Mouse (Mus musculus) ES-E14 (cell line): ENCODE data around the gene Cfap73. TPM values are rescaled to one million over a fixed set of nuclear protein-coding genes. Genes with fewer than 3 reads are reported as not detected.
A peak's percentile ranks its signal among the peaks of the same experiment; 100 is the strongest.

Source experiments
- DNase-seq: peaks from one replicate; pipeline ENCODE4 v3.0.0-alpha.2; 2013; ENCODE audit warnings: low read depth, low spot score
- H3K27ac ChIP-seq: 2 replicates; pipeline ENCODE4 v1.5.1; 2012; ENCODE audit warnings: low read depth, mild to moderate bottlenecking, low read length, moderate library complexity, mixed read lengths; ENCODE audit not compliant: poor library complexity, insufficient read depth, severe bottlenecking
- H3K36me3 ChIP-seq: 2 replicates; pipeline ENCODE4 v1.6.1; 2012; ENCODE audit warnings: mild to moderate bottlenecking, low read length, moderate library complexity, mixed read lengths; ENCODE audit not compliant: control insufficient read depth, poor library complexity, insufficient read depth, severe bottlenecking
- H3K4me1 ChIP-seq, 2 experiments: fragments of 150-350 bp in 1 of 2; sonication (generic) in 1 of 2; 2 replicates each; pipeline ENCODE4 v1.6.1; 2012; ENCODE audit warnings: low read length in 2 of 2, mild to moderate bottlenecking in 1 of 2, mixed read lengths in 1 of 2; ENCODE audit not compliant: control insufficient read depth in 2 of 2, insufficient read depth in 2 of 2, poor library complexity in 1 of 2
- H3K4me3 ChIP-seq, 2 experiments: fragments of 150-350 bp in 1 of 2; sonication (generic) in 1 of 2; 2 replicates each; pipeline ENCODE4 v1.5.1; 2012; ENCODE audit warnings: low read length in 2 of 2, low read depth in 1 of 2, mild to moderate bottlenecking in 1 of 2, mixed read lengths in 1 of 2; ENCODE audit not compliant: insufficient read depth in 1 of 2, poor library complexity in 1 of 2, severe bottlenecking in 1 of 2
- H3K9ac ChIP-seq: 2 replicates; pipeline ENCODE4 v1.6.1; 2012; ENCODE audit warnings: low read depth, mild to moderate bottlenecking, low read length, mixed read lengths; ENCODE audit not compliant: poor library complexity, insufficient read depth, severe bottlenecking
- H3K9me3 ChIP-seq: fragments of 150-350 bp; sonication (generic); 2 replicates; pipeline ENCODE4 v1.6.1; 2012; ENCODE audit warnings: low read depth, mild to moderate bottlenecking, low read length; ENCODE audit not compliant: control insufficient read depth, insufficient read depth
- CHD2 ChIP-seq: IDR thresholded peaks from 2 replicates; pipeline ENCODE4 v1.6.1; 2014; ENCODE audit warnings: mild to moderate bottlenecking, low read depth, low read length, inconsistent platforms
- HCFC1 ChIP-seq: IDR thresholded peaks from 2 replicates; pipeline ENCODE4 v1.6.1; 2012; ENCODE audit warnings: low read length, inconsistent platforms, borderline replicate concordance; ENCODE audit not compliant: insufficient read depth
- MAFK ChIP-seq: IDR thresholded peaks from 2 replicates; pipeline ENCODE4 v1.6.1; 2014; ENCODE audit warnings: mild to moderate bottlenecking, low read depth, low read length, inconsistent platforms; ENCODE audit not compliant: insufficient read depth
- ZC3H11A ChIP-seq: IDR thresholded peaks from 2 replicates; pipeline ENCODE4 v1.6.1; 2012; ENCODE audit warnings: low read depth, mild to moderate bottlenecking, inconsistent platforms, low read length, borderline replicate concordance
- ZNF384 ChIP-seq: IDR thresholded peaks from 2 replicates; pipeline ENCODE4 v1.6.1; 2012; ENCODE audit warnings: low read depth, low read length, inconsistent platforms
- in situ Hi-C, 2 experiments: fragments of 600-800 bp; cut with MboI; formaldehyde crosslinking; loops; one replicate each; pipeline ENCODE4 v1.15.1; 2025; ENCODE audit warnings: low sequenced_read_pairs in 2 of 2, inconsistent platforms in 1 of 2; ENCODE audit not compliant: unreplicated experiment in 2 of 2
- total RNA-seq: library from RNA; depleted of rRNA; stranded (reverse); fragments of 300-350 nt; gene quantifications from 2 replicates; pipeline ENCODE4 v1.2.3, GENCODE M21; 2012

Cfap73 gene
- total RNA-seq, 1 experiment: not detected

GRCm38 (mm10) chr5:120649374-120649933 is 15.4 kb upstream of the Cfap73 start:
- Histone ChIP-seq H3K9me3 (no peaks in the 10 kb centered on the region), H3K27ac (no peak overlapping the region), H3K4me3 (peak overlapping the region; percentile 71 to 75), H3K4me1 (peaks cover 0 to 15% of the 10 kb centered on the region in 2 experiments; a peak in 1 of 4 replicates), H3K36me3 (no peaks in the 10 kb centered on the region), H3K9ac (peak overlapping the region; percentile 58)
- TF ChIP-seq HCFC1: no peak
- no peak for TF ChIP-seq ZNF384
- TF ChIP-seq MAFK: no peak
- no peak for TF ChIP-seq ZC3H11A
- DNase-seq: no peak
- in situ Hi-C loops: no loop called here

DNA sequence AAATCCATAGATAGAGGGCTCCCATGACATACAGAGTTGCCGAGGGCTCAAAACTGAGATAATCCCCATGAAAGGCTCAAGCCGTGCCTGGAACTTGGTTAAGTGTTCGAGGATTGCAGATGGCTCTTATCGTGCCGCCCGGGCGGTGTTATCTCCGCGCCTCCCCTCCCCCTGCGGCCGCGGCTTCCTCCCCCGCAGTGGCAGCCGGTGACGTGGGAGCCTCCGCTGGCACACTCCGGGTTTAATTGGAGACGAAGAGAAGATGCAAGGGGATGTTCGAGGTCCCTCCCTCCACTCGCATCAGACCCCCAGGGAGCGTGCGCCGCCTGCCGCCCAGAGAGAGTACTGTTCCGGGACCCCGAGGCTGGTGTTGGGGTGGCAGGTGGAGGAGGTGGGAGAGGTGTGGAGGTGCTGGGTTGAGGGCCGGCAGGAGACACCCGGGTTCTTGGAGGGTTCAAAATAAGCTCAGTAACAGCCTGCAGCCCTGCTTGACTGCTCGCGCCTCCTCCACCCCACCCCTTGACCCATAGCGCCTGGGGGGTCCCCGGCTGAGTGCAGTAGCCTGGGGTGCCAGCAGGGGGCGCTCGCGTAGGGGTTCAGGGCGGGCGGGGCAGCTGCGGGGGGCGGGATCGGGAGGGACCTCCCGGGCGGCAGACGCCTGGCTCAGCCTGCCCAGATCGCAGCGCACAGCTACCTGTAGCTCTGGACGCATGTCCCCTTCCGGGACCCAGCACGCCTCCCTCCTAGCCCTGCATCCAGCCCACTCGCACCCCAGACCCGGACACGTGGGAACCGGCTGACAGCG is 14.7 kb upstream of the Cfap73 start, which contains the start of gene Rasal1:
Gene Rasal1 (plus strand): TSS at position 244 of the 805 bp plus-strand sequence.
- Histone ChIP-seq H3K4me3 (peak within 1 kb of the TSS; percentile 71 to 75), H3K9me3 (no peaks in the 10 kb centered on the region), H3K9ac (peak within 1 kb of the TSS; percentile 58), H3K4me1 (peaks cover 0 to 15% of the 10 kb centered on the region in 2 experiments; a peak in 1 of 4 replicates), H3K36me3 (no peaks in the 10 kb centered on the region), H3K27ac (no peak within 1 kb of the TSS)
- peak; percentile 51 for DNase-seq
- TF ChIP-seq ZNF384 (no peak), HCFC1 (no peak), ZC3H11A (no peak), CHD2 (no peak), MAFK (no peak)
- in situ Hi-C loops: no loop called here

- in situ Hi-C loops: no loop called here
- no peaks in the 10 kb centered on the region for H3K9me3 ChIP-seq
- no peak overlapping the region for H3K27ac ChIP-seq
- no peak for DNase-seq
- peaks cover 0 to 12% of the 10 kb centered on the region in 2 experiments; a peak in 1 of 4 replicates for H3K4me1 ChIP-seq
- H3K4me3 ChIP-seq: no peak overlapping the region
- H3K36me3 ChIP-seq: no peaks in the 10 kb centered on the region
- H3K9ac ChIP-seq: no peak overlapping the region
- TF ChIP-seq HCFC1 (no peak), MAFK (no peak), ZNF384 (no peak), CHD2 (no peak), ZC3H11A (no peak)
Measured at GRCm38 (mm10) chr5:120647814-120648491, 13.9 kb upstream of the Cfap73 start.

GRCm38 (mm10) chr5:120647361-120647760 is 13.3 kb upstream of the Cfap73 start:
- in situ Hi-C loops: no loop called here
- Histone ChIP-seq H3K9me3 (no peaks in the 10 kb centered on the region), H3K9ac (no peak overlapping the region), H3K36me3 (no peaks in the 10 kb centered on the region), H3K4me3 (no peak overlapping the region), H3K4me1 (peaks cover 0 to 7% of the 10 kb centered on the region in 2 experiments; a peak in 1 of 4 replicates), H3K27ac (no peak overlapping the region)
- no peak for DNase-seq
- no peak for TF ChIP-seq ZNF384
- no peak for TF ChIP-seq MAFK
- TF ChIP-seq CHD2: no peak
- no peak for TF ChIP-seq ZC3H11A
- no peak for TF ChIP-seq HCFC1
